Mouse (Mus musculus) adrenal gland, postnatal 0 days (tissue): ENCODE data around the gene Ppp3r2. TPM values are rescaled to one million over a fixed set of nuclear protein-coding genes. Genes with fewer than 3 reads are reported as not detected.

Source experiments
- polyA plus RNA-seq: library from polyadenylated mRNA; unstranded; fragments of >200 nt; fragmentation: Nextera tagmentation; extraction: Ambion mirVana; gene quantifications from 2 replicates; pipeline ENCODE4 v1.2.1, GENCODE M21; 2015

Ppp3r2 gene
- not detected in 2 replicates for polyA plus RNA-seq

GRCm38 (mm10) chr4:49681812-49682211 lies at the start of gene Ppp3r2:
Gene Ppp3r2, minus strand, starts transcription at chr4:49682024.

GRCm38 (mm10) chr4:49631319-49632138 lies 50.3 kb downstream of the Ppp3r2 start, which contains the start of gene Rnf20:
Gene Rnf20, plus strand, starts transcription at chr4:49632006.

Other genes starting within 250 kb of the Ppp3r2 start
- gene Acnat1, start 208.1 kb downstream of the Ppp3r2 start, polyA plus RNA-seq: 0.11 TPM in 1 of 2 replicates, not detected in the other
- gene Baat, start 175.5 kb downstream of the Ppp3r2 start, polyA plus RNA-seq: 0.23 and 0.43 TPM in 2 replicates
- gene Mrpl50, start 160.9 kb downstream of the Ppp3r2 start, polyA plus RNA-seq: 73.7 and 75.0 TPM in 2 replicates
- 5.5 and 5.9 TPM in 2 replicates for gene Zfp189, start 160.8 kb downstream of the Ppp3r2 start, polyA plus RNA-seq
- gene Aldob, start 132.5 kb downstream of the Ppp3r2 start, polyA plus RNA-seq: 70.7 and 104 TPM in 2 replicates
- gene Tmem246, start 84.1 kb downstream of the Ppp3r2 start, polyA plus RNA-seq: 17.5 and 22.1 TPM in 2 replicates
- gene Rnf20, start 50.0 kb downstream of the Ppp3r2 start, polyA plus RNA-seq: 20.1 and 20.3 TPM in 2 replicates
- gene Grin3a, start 163.7 kb upstream of the Ppp3r2 start, polyA plus RNA-seq: 0.82 and 0.83 TPM in 2 replicates